Mouse (Mus musculus) gastrocnemius, postnatal 36 days (tissue): Measurements from ENCODE around the gene Dagla. TPM values are rescaled to one million over a fixed set of nuclear protein-coding genes. Genes with fewer than 3 reads are reported as not detected.
A peak's percentile ranks its signal among the peaks of the same experiment; 100 is the strongest.

Source experiments
- DNase-seq, 2 experiments: peaks; one replicate each; pipeline ENCODE4 v3.0.0; 2022
- intact Hi-C: fragments of 180-260 bp; cut with DNase I; formaldehyde crosslinking; loops from one replicate; pipeline ENCODE4 v1.15.1; 2025
- total RNA-seq, 2 experiments: library from RNA; stranded (reverse); gene quantifications; 2 replicates each; pipeline ENCODE4 v1.2.3; 2021

The Dagla gene
- total RNA-seq, 2 experiments from 2014 or later = 6.9 to 8.9 TPM

DNA sequence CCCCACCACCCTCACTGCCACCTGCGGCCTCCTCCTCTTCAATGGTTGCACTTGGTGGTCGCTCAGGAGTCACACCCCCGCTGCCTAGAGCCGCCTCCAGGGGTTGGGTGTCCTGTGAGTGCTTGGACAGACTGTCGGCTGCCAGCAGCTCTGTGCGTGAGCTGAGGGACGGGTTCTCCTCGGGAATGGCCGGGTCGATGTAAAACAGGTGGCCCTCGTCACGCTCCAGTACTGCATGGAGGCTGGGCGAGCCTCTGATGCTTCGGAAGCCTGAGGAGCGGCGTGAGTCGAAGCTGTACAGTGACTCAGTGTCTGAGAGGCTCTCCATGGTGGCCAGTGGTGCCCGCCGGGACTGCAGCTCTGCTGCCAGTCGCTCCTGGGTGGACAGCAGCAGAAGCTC lies 56.5 kb downstream of the Dagla start:
- intact Hi-C loops = loop anchor here (10.0 kb wide), 1 partner anchor 227 kb away; no protein-coding TSS in a partner anchor
- DNase-seq = no peak

DNA sequence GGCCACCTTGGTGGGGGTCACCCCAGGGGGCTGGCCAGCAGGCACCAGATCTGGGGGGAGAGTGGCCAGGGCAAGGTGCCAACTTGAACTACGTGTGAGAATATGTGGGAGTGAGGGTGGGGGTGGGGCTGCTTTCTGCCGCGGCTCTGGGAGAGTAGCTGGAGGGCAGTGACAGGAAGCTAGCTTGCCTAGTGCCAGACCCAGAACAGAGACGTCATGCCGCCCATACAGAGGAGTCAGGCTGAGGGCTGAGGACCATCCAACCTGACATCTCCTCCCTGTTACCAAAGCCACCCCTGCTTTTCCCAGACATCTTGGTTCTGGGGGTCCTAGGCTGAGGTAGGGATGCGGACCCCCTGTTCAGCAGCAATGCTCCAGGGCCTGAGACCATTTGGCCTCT lies 57.5 kb downstream of the Dagla start:
- intact Hi-C loops = loop anchor here (10.0 kb wide), 1 partner anchor 228 kb away; no protein-coding TSS in a partner anchor
- DNase-seq = no peak

DNA sequence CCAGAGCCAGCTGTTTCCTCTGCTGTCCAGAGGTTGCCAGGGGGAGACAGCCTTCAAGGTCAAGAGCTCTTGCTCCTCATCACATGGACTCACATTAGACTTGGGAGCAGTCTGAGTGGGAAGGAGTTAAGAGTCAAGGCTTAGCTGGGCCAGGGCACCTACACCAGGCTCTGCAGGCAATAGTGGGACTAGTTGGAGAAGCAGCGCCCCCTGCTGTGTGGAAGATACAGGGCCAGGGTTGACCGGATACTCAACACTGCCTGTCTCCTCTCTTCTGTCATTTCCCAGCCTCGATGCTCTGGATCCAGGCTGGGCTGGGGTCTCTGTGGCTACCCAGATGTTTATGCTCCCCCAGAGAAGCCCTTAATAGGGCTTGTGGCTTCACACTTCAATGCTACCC lies 60.5 kb downstream of the Dagla start:
- no peak for DNase-seq
- intact Hi-C loops = loop anchor here (10.0 kb wide), 1 partner anchor 231 kb away; no protein-coding TSS in a partner anchor

DNA sequence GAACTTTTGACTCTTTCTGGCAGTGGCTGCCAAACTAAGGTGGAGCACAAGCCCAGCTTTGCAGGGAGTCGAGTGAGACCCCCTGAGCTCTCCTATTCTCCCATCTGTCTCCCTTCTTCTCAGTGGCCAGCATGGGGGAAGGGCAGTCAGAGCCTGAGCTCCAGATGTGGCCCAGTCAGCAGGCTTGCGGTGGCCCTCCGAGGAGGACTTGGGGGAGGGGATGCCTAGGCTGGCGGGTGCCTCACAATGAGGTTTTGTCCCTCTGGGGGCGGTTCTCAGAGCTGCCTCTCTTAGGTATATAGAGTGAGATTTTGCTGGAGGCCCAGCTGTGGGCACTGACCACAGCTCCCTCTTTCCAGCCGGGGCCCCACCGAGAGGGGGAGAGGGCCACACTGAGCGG lies 61.8 kb downstream of the Dagla start:
- DNase-seq = no peak
- intact Hi-C loops = loop anchor here (10.0 kb wide), 1 partner anchor 232 kb away; no protein-coding TSS in a partner anchor

DNA sequence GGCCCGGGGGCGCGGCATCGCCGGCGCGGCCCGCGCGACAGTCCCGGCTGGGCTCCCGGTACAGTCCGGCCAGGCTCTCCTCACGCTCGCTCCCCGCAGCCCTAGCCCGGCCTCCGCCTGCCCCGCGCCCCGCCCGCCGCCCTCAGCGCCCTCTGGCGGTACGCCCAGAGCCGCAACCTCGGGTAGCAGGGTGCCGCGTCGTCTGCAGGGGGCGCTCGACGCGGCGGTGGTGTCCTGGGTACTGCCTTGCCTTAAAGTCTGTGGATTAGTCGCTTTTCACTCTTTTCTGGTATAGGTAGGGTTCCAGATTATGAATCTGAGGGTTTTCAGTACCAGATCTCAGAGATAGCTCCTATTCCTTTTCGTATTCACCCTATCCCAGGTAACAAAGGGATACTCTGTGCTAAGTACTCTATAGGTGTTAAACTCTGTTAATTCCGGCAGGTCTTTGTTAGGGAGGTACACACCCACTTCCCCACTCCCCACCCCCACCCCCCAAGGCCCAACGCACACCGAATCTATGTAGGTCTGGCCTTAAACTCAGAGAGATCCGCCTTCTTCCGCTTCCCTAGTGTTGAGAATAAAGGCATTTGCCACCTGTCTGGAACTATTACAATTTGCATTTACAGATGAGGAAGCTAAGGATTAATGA lies 63.9 kb downstream of the Dagla start, which contains the start of gene Myrf:
Myrf (minus strand) TSS at position 95 of the 652 bp plus-strand sequence.
- peak; percentile 53 to 62 for DNase-seq
- intact Hi-C loops = loop anchor here (10.0 kb wide), 1 partner anchor 234 kb away; no protein-coding TSS in a partner anchor

DNA sequence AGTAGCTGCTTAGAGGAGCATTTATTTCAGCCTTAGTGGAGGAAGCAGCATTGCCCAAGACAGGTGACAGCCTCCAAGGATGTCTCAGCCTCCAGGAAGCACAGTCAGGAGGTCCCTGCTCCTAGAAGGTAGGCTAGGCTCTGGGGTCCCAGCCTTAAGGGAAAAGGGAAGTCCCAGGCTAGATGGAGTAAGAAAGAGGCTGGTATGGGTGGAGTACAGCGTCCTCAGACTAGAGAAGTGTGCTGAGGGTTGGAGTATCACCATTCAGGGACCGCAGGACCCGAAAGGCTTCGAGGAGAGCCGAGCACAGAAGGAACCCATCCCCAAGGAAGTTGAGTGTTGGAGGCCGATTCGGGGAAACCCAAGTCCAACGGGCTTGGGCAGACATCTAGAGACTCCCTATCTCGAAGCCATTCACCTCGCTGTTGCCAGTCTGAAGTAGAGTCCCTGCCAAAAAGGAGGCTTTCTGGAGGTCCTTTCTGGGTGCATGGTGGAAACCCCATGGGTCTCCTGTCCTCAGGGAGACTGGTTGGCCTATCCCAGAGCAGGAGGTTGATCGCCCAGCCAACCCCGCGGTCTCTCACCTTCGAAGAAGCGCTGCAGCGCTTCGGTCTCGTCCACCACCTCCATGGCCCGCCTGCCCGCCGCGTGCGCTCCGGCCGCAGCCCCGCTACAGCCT lies 64.6 kb downstream of the Dagla start:
- no peak for DNase-seq
- intact Hi-C loops = loop anchor here (10.0 kb wide), 1 partner anchor 235 kb away; no protein-coding TSS in a partner anchor

DNA sequence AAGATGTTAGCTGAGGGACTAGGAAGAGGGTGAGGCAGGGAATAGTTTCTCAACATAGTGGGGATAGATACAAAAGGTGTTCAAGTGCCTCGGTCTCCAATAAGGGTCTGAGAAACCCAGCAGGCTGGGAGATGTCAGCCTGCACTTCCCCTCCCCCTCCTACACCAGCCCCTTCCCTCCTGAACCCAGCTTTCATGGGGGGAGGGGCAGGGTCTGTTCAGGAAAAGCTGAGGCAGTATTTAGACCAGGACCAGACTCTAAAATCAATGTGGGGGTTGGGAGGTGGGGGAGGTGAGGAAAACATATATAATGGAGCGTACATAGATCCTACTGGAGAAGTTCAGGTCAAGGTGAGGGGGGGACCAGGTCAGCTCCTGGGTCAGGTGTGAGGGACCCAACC lies 65.3 kb downstream of the Dagla start:
- intact Hi-C loops = no loop called here
- no peak for DNase-seq

DNA sequence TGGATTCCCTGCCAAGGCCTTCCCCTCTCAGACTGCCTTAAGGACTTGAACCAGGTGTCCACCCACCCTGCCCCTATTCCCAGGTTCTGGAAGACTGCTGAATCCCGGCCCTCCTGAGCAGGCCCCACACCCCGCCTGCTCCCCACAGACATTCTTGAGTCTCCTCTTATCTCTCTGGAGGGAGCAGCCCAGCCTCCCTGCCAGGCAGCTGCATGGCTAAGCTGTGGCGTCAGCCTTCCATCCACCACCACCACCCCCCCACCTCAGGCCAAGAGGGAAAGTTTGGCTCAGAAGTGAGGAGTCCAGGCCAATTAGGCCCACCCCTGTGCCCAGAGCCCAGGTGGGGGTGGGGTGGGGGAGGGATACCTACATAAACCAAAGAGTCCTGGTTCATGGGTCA lies 66.2 kb downstream of the Dagla start:
- intact Hi-C loops = no loop called here
- DNase-seq = no peak

DNA sequence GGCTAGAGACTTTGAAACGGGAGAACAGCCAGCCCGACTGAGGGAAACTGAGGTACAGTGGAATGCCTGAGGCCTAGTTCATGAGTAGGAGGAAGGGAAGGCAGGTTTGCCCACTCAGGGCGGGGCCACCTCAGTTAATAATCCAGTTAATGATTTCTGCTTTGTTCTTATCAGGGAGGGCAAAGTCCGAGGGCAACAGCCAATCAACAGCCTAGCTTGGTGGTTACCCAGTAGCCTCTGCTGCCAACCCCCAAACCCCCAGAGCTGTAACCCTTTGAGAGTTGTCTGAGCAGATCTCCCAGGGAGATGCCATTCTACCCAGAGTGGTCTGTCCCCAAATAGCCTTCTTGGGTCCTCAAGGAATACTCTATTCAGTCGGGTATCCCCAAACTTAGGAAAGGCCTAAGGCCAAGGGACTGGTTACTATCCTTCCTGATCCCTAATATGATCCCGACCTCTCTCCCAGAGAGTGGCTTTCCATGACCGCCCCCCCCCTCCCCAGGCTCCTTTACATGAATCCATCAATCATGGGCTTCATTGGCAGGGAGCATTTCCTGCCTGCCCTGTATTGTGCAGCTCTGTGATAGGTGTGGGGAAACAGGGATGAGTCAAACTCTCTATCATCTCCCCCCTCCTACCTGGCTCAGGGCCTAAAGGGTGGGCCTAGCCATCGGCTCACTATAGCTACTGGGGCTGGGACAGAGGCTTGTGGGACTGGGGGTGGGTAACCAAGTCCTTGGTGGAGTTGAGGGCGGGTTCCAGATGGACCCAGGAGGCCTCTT lies 68.7 kb downstream of the Dagla start:
- no peak for DNase-seq
- intact Hi-C loops = no loop called here

DNA sequence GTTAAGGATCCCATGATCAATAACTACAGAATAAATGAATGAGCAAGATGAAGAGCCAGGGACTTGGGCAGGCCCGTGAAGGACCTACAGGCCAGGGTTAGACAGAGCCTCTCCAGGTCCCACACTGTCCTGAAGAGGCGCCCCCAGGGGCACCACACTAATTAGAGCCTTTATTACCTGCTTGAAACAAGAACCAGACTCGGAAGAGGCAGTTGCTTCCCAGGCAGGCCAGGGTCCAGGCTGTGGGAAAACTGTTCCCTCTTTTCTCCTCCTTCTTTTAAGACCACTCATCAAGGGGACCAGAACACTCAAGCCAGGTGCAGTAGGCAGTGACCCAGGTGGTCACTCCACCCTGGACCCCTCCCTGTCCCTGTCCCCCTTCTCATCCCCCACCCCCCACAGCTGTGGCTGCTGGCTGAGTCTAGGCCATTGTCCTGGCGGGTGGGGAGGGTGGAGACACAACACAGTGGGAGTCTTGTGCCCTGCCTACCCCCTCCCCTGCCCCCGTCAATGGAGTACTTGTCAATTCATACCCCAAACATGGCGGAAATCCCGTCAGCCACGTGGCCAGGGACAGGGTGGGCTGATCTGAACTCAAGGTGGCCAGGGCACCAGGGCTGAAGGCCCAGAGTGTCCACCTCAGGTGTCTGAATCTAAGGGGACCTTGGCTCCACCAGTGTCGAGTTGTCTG lies 72.2 kb downstream of the Dagla start:
- DNase-seq = no peak
- intact Hi-C loops = no loop called here

DNA sequence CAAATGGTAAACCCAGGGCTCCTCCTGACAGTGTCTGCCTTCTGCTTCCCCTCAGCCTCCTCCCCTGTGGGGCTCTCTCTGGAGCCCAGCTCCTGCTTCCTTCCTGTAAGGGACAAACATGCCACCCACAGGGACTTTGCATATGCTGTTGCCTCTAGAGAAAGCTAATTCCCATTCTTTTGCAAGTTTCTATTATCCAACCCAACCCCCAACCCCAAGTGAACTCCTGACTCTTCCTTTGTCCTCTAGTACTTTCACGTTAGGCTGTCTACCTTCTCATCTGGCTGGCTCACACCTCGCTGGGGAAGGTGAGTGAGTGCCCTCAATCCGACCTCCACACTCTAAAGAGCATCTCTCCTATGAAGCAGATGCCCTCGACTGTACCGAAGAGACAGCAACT lies 72.8 kb downstream of the Dagla start:
- DNase-seq = no peak
- intact Hi-C loops = no loop called here

DNA sequence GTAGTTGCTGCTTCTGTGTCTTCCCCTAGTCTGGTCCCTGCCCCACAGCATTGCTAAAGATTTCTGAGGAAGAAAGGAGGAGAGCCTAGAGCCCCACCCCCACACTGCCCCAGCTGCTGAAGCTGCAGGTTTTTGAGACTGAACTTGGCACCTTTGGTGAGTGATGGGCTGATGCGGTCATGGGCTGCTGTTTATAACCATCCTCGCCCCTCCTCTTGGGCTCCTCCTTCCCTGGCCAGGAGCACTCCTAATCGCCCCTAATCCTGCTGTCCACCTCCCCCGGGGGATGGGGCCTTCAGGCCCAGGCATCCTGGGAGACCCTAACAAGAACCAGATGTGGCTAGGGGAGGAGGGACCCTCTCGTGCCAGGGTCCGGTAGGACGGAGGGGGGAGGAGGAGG lies 73.7 kb downstream of the Dagla start:
- intact Hi-C loops = no loop called here
- DNase-seq = no peak

DNA sequence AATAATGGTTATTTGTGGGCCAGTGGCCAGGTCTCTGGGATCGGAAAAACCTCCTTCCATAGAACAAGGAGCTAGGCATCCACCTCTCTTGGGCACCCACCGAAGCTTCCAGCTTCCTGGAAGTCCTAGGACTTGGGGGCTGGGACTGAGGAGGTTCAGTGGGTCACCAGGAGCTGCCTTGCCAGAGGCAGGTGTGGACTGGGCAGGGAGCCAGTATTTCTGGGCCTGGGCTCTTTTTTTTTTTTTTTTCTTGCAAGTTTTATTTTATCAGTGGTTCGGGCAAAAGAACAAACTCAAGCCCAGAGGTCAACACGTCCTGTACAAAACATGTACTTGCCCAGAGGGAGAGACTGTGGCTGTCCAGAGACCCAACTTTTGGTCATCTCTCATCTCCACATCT lies 78.9 kb downstream of the Dagla start:
- DNase-seq = no peak
- intact Hi-C loops = no loop called here

DNA sequence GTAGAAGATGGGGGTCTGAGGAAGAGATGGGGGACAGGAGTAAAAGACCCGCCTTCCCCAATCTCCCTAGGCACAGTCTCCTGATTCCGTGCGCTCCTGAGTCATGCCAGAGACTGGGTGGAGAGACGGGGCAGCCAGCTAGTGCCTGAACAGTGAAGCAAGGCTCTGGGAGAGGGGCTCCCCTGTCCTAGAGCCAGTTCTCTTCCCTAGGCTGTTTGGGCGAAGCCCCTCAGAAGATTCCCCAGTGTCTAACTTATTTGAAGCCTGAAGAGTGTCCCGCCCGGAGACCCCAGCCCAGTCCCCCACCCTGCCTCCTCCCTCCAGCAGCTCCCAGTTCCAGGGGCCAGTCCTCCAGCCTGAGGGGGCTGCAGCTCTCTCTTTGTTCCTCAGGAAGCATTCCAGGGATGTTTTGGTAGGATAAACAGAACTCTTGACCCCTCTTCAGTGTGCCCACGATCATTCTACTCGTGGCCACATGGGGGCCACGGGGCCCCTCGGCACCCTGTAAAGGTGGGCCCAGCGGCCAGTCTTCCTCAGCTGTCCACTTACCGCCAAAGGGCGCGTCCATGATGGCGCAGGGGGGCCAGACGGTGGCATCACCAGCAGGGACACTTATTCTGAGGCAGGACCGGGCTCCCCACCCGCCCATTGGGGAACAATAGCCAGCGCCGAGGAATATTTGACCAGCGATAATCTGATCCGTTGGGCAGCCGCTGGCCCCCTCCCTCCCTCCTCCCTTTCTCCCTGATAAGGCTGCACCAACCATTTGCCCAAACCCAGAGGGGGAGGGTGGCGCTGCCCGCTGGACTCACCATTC lies 79.8 kb downstream of the Dagla start:
- intact Hi-C loops = no loop called here

DNA sequence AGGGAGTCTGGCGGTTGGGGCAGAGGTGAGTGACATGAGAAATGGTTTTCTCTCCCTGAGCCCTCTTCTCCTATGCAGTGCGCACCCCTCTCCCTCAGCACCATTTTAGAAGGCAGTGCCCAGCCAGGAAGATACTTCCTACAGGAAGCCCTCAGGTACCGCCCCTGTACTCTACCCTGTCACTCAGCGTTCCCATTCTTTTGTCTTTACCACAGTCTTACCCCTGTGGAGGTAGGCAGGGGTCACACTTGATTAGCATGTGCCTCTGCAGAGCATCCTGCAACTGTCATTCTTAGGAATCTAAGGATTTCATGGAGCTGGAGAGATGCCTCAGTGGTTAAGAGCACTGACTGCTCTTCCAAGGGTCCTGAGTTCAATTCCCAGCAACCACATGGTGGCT lies 81.1 kb downstream of the Dagla start:
- intact Hi-C loops = no loop called here
- DNase-seq = no peak

More for the DNA sequence above, 79.8 kb downstream of the Dagla start:
- no peak for DNase-seq

DNA sequence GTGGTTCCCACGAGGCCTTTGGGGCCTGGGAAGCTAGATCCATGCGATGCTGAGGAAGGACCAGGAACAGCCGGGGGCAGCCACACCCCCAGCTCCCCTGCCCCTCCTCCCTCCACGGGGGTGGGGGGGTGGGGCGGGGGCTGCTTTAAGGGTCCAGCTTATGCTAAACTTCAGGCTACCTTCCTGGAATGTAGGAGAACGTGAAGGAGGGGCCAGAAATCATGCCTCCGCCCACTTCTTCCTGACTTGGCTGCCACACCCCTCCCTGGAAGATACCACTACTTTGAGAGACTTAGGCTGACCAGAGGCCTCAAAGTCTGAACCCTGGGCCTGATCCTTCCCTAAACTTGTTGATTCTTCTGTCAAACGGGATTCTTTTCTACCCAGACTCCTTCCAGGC lies 82.0 kb downstream of the Dagla start:
- intact Hi-C loops = no loop called here
- no peak for DNase-seq

DNA sequence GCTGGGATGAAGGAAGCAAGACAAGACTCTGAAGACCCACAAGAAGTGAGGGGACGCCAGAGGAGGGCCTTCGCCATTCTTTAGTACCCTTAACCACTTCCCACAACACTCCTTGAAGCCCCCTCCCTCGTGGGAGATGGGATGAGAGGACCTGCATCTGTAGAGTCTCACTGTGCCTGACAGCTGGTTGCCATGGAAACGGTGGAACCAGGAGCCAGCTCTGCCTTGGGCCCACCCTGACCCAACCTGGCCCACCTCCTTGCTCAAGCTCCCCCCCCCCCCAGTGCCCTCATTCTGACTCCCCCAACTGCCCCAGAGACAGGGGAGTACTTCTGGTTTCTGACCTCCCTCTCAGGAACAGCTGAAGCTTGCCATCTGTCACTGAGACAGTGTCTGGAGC lies 83.1 kb downstream of the Dagla start:
- no peak for DNase-seq
- intact Hi-C loops = no loop called here

DNA sequence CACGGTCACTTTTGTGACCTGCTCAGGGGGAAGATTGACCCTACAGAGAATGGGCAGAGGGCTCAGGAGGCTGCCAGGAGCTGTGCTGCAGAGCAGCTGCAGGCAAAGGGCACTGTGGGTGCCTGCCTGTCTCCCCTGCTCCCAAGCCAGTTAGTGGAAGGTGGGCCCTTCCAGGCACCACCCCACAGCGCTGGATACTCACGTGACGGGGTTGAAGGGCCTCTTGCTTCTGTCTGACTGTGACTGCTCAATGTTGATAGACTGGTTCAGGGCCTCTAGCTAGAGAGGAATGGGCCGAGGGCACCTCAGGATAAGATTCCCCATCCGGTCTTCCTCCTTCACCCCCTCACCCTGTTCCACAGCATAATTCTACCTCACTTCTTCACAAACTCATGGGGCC lies 85.1 kb downstream of the Dagla start:
- intact Hi-C loops = no loop called here
- DNase-seq = no peak

DNA sequence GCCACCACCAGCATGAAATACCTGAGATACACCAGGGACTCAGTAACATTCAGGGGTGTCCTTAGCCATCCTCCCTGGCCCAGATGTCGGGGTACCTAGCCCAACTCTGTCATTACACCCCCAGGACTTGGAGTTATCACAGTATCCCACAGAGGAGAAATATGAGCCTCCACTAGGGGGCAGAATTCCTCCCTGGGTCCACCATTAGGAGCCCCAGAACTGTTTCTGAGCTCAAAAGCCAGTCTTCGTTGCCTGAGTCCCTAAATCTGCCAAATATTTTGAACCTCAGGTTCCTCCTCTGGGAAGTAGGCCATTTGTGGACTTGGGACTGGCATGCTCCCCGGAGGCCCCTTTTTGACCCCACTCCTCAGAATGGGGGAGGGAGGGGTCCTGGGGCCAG lies 85.6 kb downstream of the Dagla start:
- peak in 1 of 2 experiments; percentile 21 for DNase-seq
- intact Hi-C loops = no loop called here

DNA sequence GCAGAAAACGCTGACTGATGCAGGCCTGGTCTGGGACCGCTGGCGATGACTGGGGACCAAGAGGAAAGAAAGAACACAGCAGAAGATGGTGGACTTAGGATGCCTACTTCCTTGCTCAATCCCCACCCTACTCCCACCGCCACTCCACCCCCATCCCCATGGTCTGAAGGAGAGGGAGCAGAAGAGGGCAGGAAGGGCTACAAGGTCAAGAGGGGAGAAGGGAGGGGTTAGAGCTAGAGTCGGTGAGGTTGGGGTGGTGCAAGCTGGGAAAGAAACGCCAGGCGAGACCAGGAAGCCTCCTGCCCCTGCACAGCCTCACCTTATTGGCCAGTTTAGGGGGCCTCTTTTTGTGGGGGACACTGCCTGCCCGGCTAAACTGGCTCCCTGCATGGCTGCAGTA lies 88.6 kb downstream of the Dagla start:
- intact Hi-C loops = no loop called here
- no peak for DNase-seq
